Mouse (Mus musculus): ENCODE measurements around the gene Cdk12. TPM values are rescaled to one million over a fixed set of nuclear protein-coding genes. Genes with fewer than 3 reads are reported as not detected.

The Cdk12 gene
- polyA plus RNA-seq, 1 experiment from 2014 or later = 6.1 TPM

GRCm38 (mm10) chr11:98326741-98327135, 123.9 kb downstream of the Cdk12 start:
- Histone ChIP-seq H3K9ac (no peak overlapping the region), H3K36me3 (no peaks in the 10 kb centered on the region), H3K4me3 (peak overlapping the region; percentile 31), H3K9me3 (replicated peaks) (no peaks in the 10 kb centered on the region), H3K4me1 (replicated peaks) (peaks cover 22% of the 10 kb centered on the region), H3K27me3 (peaks cover 100% of the 10 kb centered on the region), H3K4me2 (peak overlapping the region; percentile 53), H3K27ac (no peak overlapping the region)
- no peak for ATAC-seq (replicated peaks; ENCODE audit: insufficient number of reproducible peaks, insufficient read depth, low FRiP score, low read depth)
- 2% methylated on average over 19 of the region's 19 CpGs for WGBS

GRCm38 (mm10) chr11:98327136-98328030, 124.5 kb downstream of the Cdk12 start:
- Histone ChIP-seq H3K36me3 (no peaks in the 10 kb centered on the region), H3K27me3 (peaks cover 100% of the 10 kb centered on the region), H3K9me3 (replicated peaks) (no peaks in the 10 kb centered on the region), H3K4me1 (replicated peaks) (peaks cover 22% of the 10 kb centered on the region), H3K4me3 (peak overlapping the region; percentile 31), H3K4me2 (peak overlapping the region; percentile 53), H3K27ac (no peak overlapping the region), H3K9ac (no peak overlapping the region)
- ATAC-seq (replicated peaks; ENCODE audit: insufficient number of reproducible peaks, insufficient read depth, low FRiP score, low read depth) = no peak
- 1% methylated on average over 97 of the region's 97 CpGs for WGBS

GRCm38 (mm10) chr11:98328031-98328370, 125.1 kb downstream of the Cdk12 start:
- H3K4me3 ChIP-seq = peak overlapping the region; percentile 31
- peak overlapping the region; percentile 53 for H3K4me2 ChIP-seq
- H3K27me3 ChIP-seq = peaks cover 100% of the 10 kb centered on the region
- H3K9me3 ChIP-seq (replicated peaks) = no peaks in the 10 kb centered on the region
- H3K4me1 ChIP-seq (replicated peaks) = peaks cover 22% of the 10 kb centered on the region
- H3K9ac ChIP-seq = no peak overlapping the region
- no peak overlapping the region for H3K27ac ChIP-seq
- no peak for ATAC-seq (replicated peaks; ENCODE audit: insufficient number of reproducible peaks, insufficient read depth, low FRiP score, low read depth)
- 1% methylated on average over 35 of the region's 35 CpGs for WGBS
- no peaks in the 10 kb centered on the region for H3K36me3 ChIP-seq

Small RNA genes within 50 kb of the gene (microRNA-seq; reads per million reads assigned to microRNA genes)
- gene Gm27399 = not detected
- not detected for gene Mir5119

Other genes with a start within 250 kb of the Cdk12 start
- gene Plxdc1, start 216.6 kb upstream of the Cdk12 start, polyA plus RNA-seq (2015; fragmentation: Nextera tagmentation; extraction: Ambion mirVana) = 0.88 and 2.2 TPM in 2 replicates
- gene Arl5c, start 206.9 kb upstream of the Cdk12 start, polyA plus RNA-seq (2015; fragmentation: Nextera tagmentation; extraction: Ambion mirVana) = 3.8 and 6.9 TPM in 2 replicates
- 5.8 and 8.5 TPM in 2 replicates for gene Cacnb1, start 180.0 kb upstream of the Cdk12 start, polyA plus RNA-seq (2015; fragmentation: Nextera tagmentation; extraction: Ambion mirVana)
- 601 and 668 TPM in 2 replicates for gene Rpl19, start 176.3 kb upstream of the Cdk12 start, polyA plus RNA-seq (2015; fragmentation: Nextera tagmentation; extraction: Ambion mirVana)
- 0.78 and 1.0 TPM in 2 replicates for gene Stac2, start 149.6 kb upstream of the Cdk12 start, polyA plus RNA-seq (2015; fragmentation: Nextera tagmentation; extraction: Ambion mirVana)
- gene Fbxl20, start 52.7 kb upstream of the Cdk12 start, polyA plus RNA-seq (2015; fragmentation: Nextera tagmentation; extraction: Ambion mirVana) = 13.0 and 13.8 TPM in 2 replicates
- gene Med1, start 9.8 kb upstream of the Cdk12 start, polyA plus RNA-seq (2015; fragmentation: Nextera tagmentation; extraction: Ambion mirVana) = 44.3 and 45.7 TPM in 2 replicates
- 0.04 TPM in 1 of 2 replicates, not detected in the other for gene Neurod2, start 126.6 kb downstream of the Cdk12 start, polyA plus RNA-seq (2015; fragmentation: Nextera tagmentation; extraction: Ambion mirVana)
- 60.9 and 62.5 TPM in 2 replicates for gene Ppp1r1b, start 145.3 kb downstream of the Cdk12 start, polyA plus RNA-seq (2015; fragmentation: Nextera tagmentation; extraction: Ambion mirVana)
- gene Stard3, start 155.3 kb downstream of the Cdk12 start, polyA plus RNA-seq (2015; fragmentation: Nextera tagmentation; extraction: Ambion mirVana) = 33.9 and 40.5 TPM in 2 replicates
- 154 and 158 TPM in 2 replicates for gene Tcap, start 180.8 kb downstream of the Cdk12 start, polyA plus RNA-seq (2015; fragmentation: Nextera tagmentation; extraction: Ambion mirVana)
- 0.52 and 0.57 TPM in 2 replicates for gene Pnmt, start 183.4 kb downstream of the Cdk12 start, polyA plus RNA-seq (2015; fragmentation: Nextera tagmentation; extraction: Ambion mirVana)
- 17.0 and 19.3 TPM in 2 replicates for gene Pgap3, start 197.4 kb downstream of the Cdk12 start, polyA plus RNA-seq (2015; fragmentation: Nextera tagmentation; extraction: Ambion mirVana)
- 36.1 and 44.2 TPM in 2 replicates for gene Erbb2, start 209.4 kb downstream of the Cdk12 start, polyA plus RNA-seq (2015; fragmentation: Nextera tagmentation; extraction: Ambion mirVana)
- 98.8 and 108 TPM in 2 replicates for gene Mien1, start 235.9 kb downstream of the Cdk12 start, polyA plus RNA-seq (2015; fragmentation: Nextera tagmentation; extraction: Ambion mirVana)
- gene Grb7, start 243.3 kb downstream of the Cdk12 start, polyA plus RNA-seq (2015; fragmentation: Nextera tagmentation; extraction: Ambion mirVana) = 1.3 and 5.0 TPM in 2 replicates

Measured in heart, embryonic 15.5 days (tissue).